Mouse (Mus musculus) forebrain, postnatal 0 days (tissue): Measurements from ENCODE around the gene Prkaa1. TPM values are rescaled to one million over a fixed set of nuclear protein-coding genes. Genes with fewer than 3 reads are reported as not detected.
A peak's percentile ranks its signal among the peaks of the same experiment; 100 is the strongest.

Experiments
- ATAC-seq: fragments of 200-750 bp; cut with Nextera tagmentation; 2 replicates; pipeline ENCODE4 v1.8.0; 2017; ENCODE audit warnings: mild to moderate bottlenecking, moderate library complexity
- DNase-seq: peaks from one replicate; pipeline ENCODE4 v3.0.0-alpha.2; 2015
- H3K27ac ChIP-seq: fragments of 300-500 bp; sonication (generic); 2 replicates; pipeline ENCODE4 v1.5.1; 2014; ENCODE audit warnings: low read depth, mild to moderate bottlenecking, antibody characterized with exemption, low read length, moderate library complexity, mixed read lengths
- H3K27me3 ChIP-seq: fragments of 300-500 bp; sonication (generic); 2 replicates; pipeline ENCODE4 v1.6.1; 2014; ENCODE audit warnings: mild to moderate bottlenecking, low read length, mixed read lengths; ENCODE audit not compliant: insufficient read depth
- H3K36me3 ChIP-seq: fragments of 300-500 bp; sonication (generic); 2 replicates; pipeline ENCODE4 v1.6.1; 2014; ENCODE audit warnings: mild to moderate bottlenecking, moderate library complexity; ENCODE audit not compliant: insufficient read depth
- H3K4me1 ChIP-seq: fragments of 300-500 bp; sonication (generic); 2 replicates; pipeline ENCODE4 v1.6.1; 2014; ENCODE audit warnings: antibody characterized with exemption; ENCODE audit not compliant: insufficient read depth
- H3K4me2 ChIP-seq: fragments of 300-500 bp; sonication (generic); 2 replicates; pipeline ENCODE4 v1.6.1; 2014; ENCODE audit warnings: low read depth, mild to moderate bottlenecking, moderate library complexity
- H3K4me3 ChIP-seq: fragments of 300-500 bp; sonication (generic); 2 replicates; pipeline ENCODE4 v1.5.1; 2014; ENCODE audit warnings: low read depth, low read length, mixed read lengths
- H3K9ac ChIP-seq: fragments of 300-500 bp; sonication (generic); 2 replicates; pipeline ENCODE4 v1.6.1; 2014; ENCODE audit warnings: mild to moderate bottlenecking
- H3K9me3 ChIP-seq: fragments of 300-500 bp; sonication (generic); 2 replicates; pipeline ENCODE4 v1.6.1; 2016; ENCODE audit warnings: low read length
- CTCF ChIP-seq: sonication (generic); IDR thresholded peaks from 2 replicates; pipeline ENCODE4 v1.5.1; 2016; ENCODE audit warnings: antibody characterized with exemption, control low read depth, low read depth
- WGBS: fragments of 180-500 bp; shearing (Covaris S2); extraction: QIAGEN DNeasy Blood & Tissue Kit; methylation state at CpG from one replicate; pipeline ENCODE4 v1.1.7; 2014; 5-methylcytosine and 5-hydroxymethylcytosine counted together
- polyA plus RNA-seq: library from polyadenylated mRNA; unstranded; fragments of >200 nt; fragmentation: Nextera tagmentation; extraction: Ambion mirVana; gene quantifications from 2 replicates; pipeline ENCODE4 v1.2.1, GENCODE M21; 2015
- total RNA-seq: library from RNA; depleted of rRNA; stranded (reverse); fragments of >200 nt; gene quantifications from 2 replicates; pipeline ENCODE4 v1.2.3, GENCODE M21; 2014

The Prkaa1 gene
- total and polyA plus RNA-seq, 2 experiments from 2014 or later: 10.8 to 24.1 TPM

DNA sequence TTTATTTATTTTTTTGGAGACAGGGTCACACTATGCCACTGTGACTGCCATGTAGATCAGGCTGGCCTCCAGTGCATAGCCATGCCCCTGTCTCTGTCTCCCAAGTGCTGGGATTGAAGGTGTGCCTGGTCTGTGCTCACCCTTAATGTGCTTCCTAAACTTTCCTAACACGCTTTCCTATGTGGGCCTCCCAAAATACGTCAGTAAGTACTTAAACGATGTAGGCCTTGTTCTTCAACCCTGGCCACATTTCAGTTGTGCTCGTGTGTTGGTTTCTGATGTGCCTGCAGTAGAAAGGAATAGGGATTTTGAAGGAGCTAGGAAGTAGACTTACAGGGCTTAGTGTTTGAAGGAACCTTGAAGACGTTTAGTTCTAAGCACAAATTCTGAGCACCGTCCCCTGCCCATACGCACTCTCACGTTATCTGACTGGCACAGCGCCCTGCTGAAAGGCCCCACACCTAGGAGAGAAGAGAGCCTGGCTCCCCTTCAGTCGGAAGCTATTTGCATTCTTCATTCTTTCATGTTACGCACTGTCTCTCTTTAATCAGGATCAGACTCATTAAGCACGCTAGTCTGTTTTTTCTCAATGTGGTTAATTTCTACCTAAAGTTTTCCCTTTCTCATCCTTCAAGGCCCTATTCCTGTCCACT lies 21.6 kb downstream of the Prkaa1 start:
- TF ChIP-seq CTCF: no peak
- no peak overlapping the region for H3K4me2 ChIP-seq
- no peaks in the 10 kb centered on the region for H3K27me3 ChIP-seq
- H3K4me1 ChIP-seq: no peaks in the 10 kb centered on the region
- peaks cover 39% of the 10 kb centered on the region for H3K36me3 ChIP-seq
- H3K9ac ChIP-seq: no peak overlapping the region
- no peak overlapping the region for H3K27ac ChIP-seq
- 70% methylated on average over 12 of the region's 12 CpGs for WGBS
- DNase-seq: no peak
- no peaks in the 10 kb centered on the region for H3K9me3 ChIP-seq
- H3K4me3 ChIP-seq: no peak overlapping the region
- ATAC-seq: no peak

DNA sequence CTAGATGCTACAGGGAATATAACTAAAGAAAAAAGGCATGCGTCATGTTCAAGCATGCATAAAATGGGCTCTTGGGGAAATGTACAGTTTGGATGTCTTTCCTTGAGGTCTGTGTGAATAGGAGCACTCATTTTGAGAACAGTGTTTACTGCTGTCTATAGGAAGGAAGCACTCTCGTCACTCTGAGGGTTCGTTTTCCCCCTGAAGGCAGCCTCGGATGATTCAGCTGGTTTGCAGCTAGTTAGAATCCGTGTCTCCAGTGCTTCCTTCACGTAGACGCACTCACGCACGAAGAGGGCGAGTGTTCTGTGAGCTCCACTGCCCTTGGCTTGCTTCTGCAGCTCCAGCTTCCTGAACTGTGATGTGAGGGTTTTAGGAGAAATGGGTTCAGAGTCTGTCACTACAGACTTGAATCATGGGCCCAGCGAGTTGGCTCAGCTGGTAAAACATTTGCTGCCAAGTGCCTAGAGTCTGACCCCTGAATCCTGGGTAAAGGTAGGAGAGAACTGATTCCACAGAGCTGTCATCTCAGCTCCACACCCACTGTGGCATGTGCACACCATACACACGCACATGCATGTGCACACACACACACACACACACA lies 29.7 kb downstream of the Prkaa1 start:
- no peak for DNase-seq
- no peak for TF ChIP-seq CTCF
- 90% methylated on average over 12 of the region's 12 CpGs for WGBS
- H3K36me3 ChIP-seq: peaks cover 46% of the 10 kb centered on the region
- H3K27ac ChIP-seq: no peak overlapping the region
- H3K9me3 ChIP-seq: no peaks in the 10 kb centered on the region
- H3K4me1 ChIP-seq: no peaks in the 10 kb centered on the region
- no peak for ATAC-seq
- H3K4me3 ChIP-seq: no peak overlapping the region
- no peak overlapping the region for H3K9ac ChIP-seq
- no peaks in the 10 kb centered on the region for H3K27me3 ChIP-seq
- H3K4me2 ChIP-seq: no peak overlapping the region

DNA sequence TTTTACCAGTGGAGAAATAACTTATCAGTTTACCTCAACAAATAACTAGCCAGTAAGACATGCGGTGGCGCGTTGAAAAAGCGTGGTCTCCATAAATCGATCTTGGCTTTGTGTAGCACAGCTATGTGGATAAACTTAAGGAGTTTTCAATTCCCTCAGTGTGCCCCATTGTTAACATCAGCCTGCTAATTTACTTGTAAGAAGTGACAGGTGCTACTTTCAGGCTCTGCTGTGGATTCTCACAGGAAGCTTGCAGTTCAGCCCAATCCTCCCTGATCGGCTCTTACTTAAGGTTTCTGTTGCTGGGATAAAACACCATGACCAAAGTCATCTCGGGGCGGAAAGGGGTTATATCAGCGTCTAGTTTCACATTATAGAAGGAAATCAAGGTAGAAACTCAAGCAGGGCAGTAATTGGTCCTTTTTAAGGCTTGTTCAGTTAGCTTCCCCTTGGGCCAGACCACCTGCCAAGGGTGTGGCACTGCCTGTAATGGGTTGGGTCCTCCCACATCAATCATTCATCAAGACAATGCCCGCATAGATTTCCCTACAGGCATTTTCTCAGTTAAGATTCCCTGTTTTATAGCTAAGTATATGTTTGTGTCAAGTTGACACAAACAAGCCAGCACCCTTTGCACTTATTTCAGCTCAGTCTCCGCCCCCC lies 41.1 kb downstream of the Prkaa1 start:
- Histone ChIP-seq H3K9ac (peak overlapping the region; percentile 85), H3K4me1 (peaks cover 6% of the 10 kb centered on the region; the same call in 1 of the 2 replicates), H3K36me3 (no peaks in the 10 kb centered on the region), H3K9me3 (no peaks in the 10 kb centered on the region), H3K4me3 (peak overlapping the region; percentile 92), H3K27me3 (no peaks in the 10 kb centered on the region), H3K27ac (peak overlapping the region; percentile 90), H3K4me2 (peak overlapping the region; percentile 72)
- ATAC-seq: peak; percentile 39
- TF ChIP-seq CTCF: no peak
- peak; percentile 39 for DNase-seq
- 45% methylated on average over 11 of the region's 11 CpGs for WGBS

DNA sequence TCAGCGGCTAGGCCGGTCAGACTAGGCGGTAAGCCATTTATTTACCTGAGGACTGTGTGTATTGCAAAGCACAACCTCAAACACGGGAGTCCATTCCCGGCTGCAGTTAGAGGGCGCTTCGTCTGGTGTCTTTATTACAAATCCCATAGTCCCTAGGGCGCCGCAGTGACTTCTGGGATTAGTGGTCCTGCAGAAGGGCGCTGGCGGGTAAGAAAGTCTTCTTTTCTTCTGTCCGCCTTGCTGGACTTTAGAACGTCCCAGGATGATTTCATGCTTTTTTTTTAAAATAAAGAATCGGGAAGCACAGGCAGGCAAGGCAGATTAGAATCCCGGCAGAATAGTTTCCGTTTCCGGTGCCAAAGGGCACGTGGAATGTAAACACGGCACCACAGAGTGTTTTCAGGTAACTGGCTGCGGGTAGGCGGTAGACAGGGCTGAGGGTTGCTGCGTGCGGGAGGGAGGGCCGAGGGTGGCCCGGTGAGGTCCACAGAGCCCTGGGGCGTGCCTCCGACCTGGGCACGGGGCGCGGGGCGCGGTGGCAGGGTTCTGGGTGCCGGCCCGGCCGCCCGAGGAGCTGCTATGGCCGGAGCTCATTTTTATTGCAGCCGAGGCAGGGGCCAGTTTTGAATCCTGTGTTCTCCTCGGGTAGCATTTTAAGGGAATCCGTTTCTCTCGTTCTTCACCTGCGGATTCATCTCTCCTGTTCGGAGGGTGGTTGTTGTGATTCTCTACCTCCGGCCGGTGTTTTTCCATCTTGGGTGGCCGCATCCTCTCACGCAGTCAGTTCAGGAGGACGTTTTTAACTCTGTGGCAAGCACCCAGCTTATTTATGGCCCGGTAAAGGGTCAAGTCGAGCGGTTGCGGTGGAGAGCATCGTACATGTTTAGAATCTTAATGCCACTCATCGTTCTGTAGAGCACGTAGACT lies 42.0 kb downstream of the Prkaa1 start, which contains the start of gene Ttc33:
Gene Ttc33, plus strand, starts transcription at position 160 of the 927 bp plus-strand sequence.
- Histone ChIP-seq H3K4me2 (peak within 1 kb of the TSS; percentile 72), H3K4me3 (peak within 1 kb of the TSS; percentile 92), H3K4me1 (peaks cover 6% of the 10 kb centered on the region; the same call in 1 of the 2 replicates), H3K9me3 (no peaks in the 10 kb centered on the region), H3K36me3 (0 out of 2 replicates have a peak, but pooled peaks cover 3% of the 10 kb centered on the region), H3K27ac (peak within 1 kb of the TSS; percentile 90), H3K9ac (peak within 1 kb of the TSS; percentile 85), H3K27me3 (no peaks in the 10 kb centered on the region)
- ATAC-seq (peak; percentile 90), DNase-seq (peak; percentile 83)
- WGBS: under 1% methylated on average over 55 of the region's 55 CpGs
- TF ChIP-seq CTCF: peak; percentile 65

DNA sequence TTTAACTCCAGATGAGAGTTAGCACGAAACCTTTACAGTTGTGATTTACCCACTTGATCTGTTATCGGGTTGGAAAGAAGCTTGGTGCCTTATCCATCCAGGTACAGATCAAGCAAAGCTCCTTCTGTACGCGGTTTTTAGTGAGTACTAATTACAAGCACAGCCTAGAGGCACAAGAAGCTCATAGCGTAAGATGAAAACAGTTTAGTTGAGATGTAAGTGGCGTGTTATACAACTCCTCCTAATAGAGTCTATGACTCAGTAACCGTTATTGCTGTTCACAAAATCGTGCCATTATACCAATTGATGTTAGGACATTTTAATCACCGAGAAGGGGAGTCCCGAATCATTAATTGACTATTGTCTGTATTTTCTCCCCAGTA lies 42.6 kb downstream of the Prkaa1 start:
- peak overlapping the region; percentile 90; the same call in 1 of the 2 replicates for H3K27ac ChIP-seq

DNA sequence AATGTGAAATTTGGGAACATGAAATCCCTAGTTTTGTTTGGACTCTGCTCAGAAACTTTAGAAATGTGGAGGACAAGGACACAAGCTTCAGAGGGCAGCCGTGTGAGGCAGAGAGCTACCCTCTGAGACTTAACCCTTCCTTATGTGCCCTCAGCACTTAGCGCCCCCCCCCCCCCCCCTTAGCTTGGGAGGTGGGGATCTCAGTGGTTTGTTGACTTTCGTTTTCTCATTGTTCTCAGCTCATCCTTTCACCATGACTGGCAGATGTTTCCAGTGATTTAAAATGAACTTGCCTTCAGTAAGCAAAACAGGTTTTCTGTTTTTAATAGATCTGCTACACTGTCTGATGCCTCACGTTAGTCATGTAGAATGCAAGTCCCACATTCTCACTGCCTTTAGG lies 43.5 kb downstream of the Prkaa1 start:
- peaks cover 13% of the 10 kb centered on the region for H3K36me3 ChIP-seq
- no peak overlapping the region for H3K4me2 ChIP-seq
- no peak overlapping the region for H3K4me3 ChIP-seq
- peaks cover 6% of the 10 kb centered on the region; the same call in 1 of the 2 replicates for H3K4me1 ChIP-seq
- no peaks in the 10 kb centered on the region for H3K27me3 ChIP-seq
- no peak overlapping the region for H3K27ac ChIP-seq
- no peaks in the 10 kb centered on the region for H3K9me3 ChIP-seq
- DNase-seq (no peak), ATAC-seq (no peak)
- TF ChIP-seq CTCF: no peak
- WGBS: 47% methylated on average over 4 of the region's 4 CpGs
- H3K9ac ChIP-seq: no peak overlapping the region

More for the DNA sequence above, 42.6 kb downstream of the Prkaa1 start:
- 25% methylated on average over 10 of the region's 10 CpGs for WGBS
- H3K36me3 ChIP-seq: peaks cover 7% of the 10 kb centered on the region; the same call in 1 of the 2 replicates
- no peaks in the 10 kb centered on the region for H3K27me3 ChIP-seq
- H3K4me2 ChIP-seq: peak overlapping the region; percentile 72
- no peak for TF ChIP-seq CTCF
- ATAC-seq (peak; percentile 5; the same call in 1 of the 2 replicates), DNase-seq (peak; percentile 25)
- H3K4me3 ChIP-seq: peak overlapping the region; percentile 92
- H3K4me1 ChIP-seq: peaks cover 6% of the 10 kb centered on the region; the same call in 1 of the 2 replicates
- no peaks in the 10 kb centered on the region for H3K9me3 ChIP-seq
- peak overlapping the region; percentile 85 for H3K9ac ChIP-seq
